In the genomic region with DNA sequence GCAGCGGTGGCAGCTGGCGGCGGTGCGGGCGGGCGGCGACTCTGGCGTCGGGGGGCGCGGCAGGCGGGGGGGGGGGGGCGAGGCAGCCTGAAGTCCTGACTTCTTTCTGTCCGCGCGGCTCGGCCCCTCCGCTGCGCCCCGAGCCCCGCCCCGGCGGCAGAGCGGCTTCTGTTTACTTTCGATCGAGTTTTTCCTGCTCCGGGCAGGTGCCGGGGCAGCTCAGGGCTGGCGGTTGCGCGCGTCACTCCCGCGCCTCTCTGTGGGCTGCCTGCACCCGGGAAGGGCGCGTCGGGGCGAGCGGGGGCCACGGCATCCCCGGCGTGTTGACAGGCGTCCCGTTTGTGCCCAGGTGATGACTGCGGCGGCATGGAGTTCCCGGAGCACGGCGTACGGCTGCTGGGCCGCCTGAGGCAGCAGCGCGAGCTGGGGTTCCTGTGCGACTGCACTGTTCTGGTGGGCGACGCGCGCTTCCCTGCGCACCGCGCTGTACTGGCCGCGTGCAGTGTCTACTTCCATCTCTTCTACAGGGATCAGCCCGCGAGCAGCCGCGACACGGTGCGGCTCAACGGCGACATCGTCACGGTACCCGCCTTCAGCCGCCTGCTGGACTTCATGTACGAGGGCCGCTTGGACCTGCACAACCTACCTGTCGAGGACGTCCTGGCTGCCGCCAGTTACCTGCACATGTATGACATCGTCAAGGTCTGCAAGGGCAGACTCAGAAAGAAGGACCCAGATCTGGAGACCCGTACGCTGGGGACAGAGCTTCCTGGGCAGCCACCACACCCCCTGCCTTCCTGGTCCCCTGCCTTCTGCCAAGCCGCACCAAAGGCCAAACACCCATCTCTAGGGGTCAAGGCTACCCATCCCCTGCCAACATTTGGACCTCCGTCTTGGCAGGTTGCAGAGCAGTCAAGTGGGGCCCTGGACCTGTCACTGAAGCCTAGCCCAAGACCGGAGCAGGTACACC, we compare ENCODE assay signal across 8 mouse cellular contexts. TPM values are rescaled to one million over a fixed set of nuclear protein-coding genes. Genes with fewer than 3 reads are reported as not detected.
DNase-seq lines count a peak whose midpoint lies in the region; ATAC-seq lines count a peak whose summit lies in the region.

No protein-coding gene starts in this region.

- peaks cover 17% of the 10 kb centered on the region for H3K9me3 ChIP-seq in erythroblast, embryonic 14.5 days (ENCODE audit: control insufficient read depth, low read length)
- no peaks in the 10 kb centered on the region for H3K9me3 ChIP-seq in heart, embryonic 15.5 days (replicated peaks)
- no peaks in the 10 kb centered on the region for H3K9me3 ChIP-seq in limb, embryonic 13.5 days
- no peaks in the 10 kb centered on the region for H3K9me3 ChIP-seq in midbrain, embryonic 15.5 days

- no peak for ATAC-seq in erythroblast, adult 5-6 weeks (replicated peaks; ENCODE audit: low FRiP score, poor library complexity, severe bottlenecking)
- ATAC-seq in activated CD4-positive, CD25-positive, alpha-beta regulatory T cell, adult 4 months = peak; percentile 45
- ATAC-seq in heart, embryonic 15.5 days (replicated peaks; ENCODE audit: insufficient number of reproducible peaks, insufficient read depth, low FRiP score, low read depth) = peak; percentile 15; the same call in 1 of the 2 replicates
- ATAC-seq in limb, embryonic 13.5 days (ENCODE audit: low FRiP score, low read depth) = peak; percentile 3; the same call in 1 of the 2 replicates
- peak; percentile 49 for ATAC-seq in midbrain, embryonic 15.5 days (replicated peaks)

- H3K4me1 ChIP-seq in erythroblast, embryonic 14.5 days (ENCODE audit: control insufficient read depth) = peaks cover 28% of the 10 kb centered on the region
- peaks cover 41% of the 10 kb centered on the region for H3K4me1 ChIP-seq in heart, embryonic 15.5 days (replicated peaks)
- peaks cover 40% of the 10 kb centered on the region for H3K4me1 ChIP-seq in limb, embryonic 13.5 days
- peaks cover 35% of the 10 kb centered on the region for H3K4me1 ChIP-seq in midbrain, embryonic 15.5 days

- WGBS in heart, embryonic 15.5 days = 5% methylated on average over 78 of the region's 87 CpGs
- 4% methylated on average over 81 of the region's 87 CpGs for WGBS in limb, embryonic 13.5 days
- WGBS in midbrain, embryonic 15.5 days = 4% methylated on average over 83 of the region's 87 CpGs

- no peaks in the 10 kb centered on the region; the same call in 1 of the 2 replicates for H3K36me3 ChIP-seq in erythroblast, embryonic 14.5 days (ENCODE audit: control insufficient read depth)
- H3K36me3 ChIP-seq in heart, embryonic 15.5 days = no peaks in the 10 kb centered on the region
- H3K36me3 ChIP-seq in limb, embryonic 13.5 days = no peaks in the 10 kb centered on the region
- H3K36me3 ChIP-seq in midbrain, embryonic 15.5 days (replicated peaks) = no peaks in the 10 kb centered on the region

- peaks cover 83% of the 10 kb centered on the region for H3K27me3 ChIP-seq in erythroblast, embryonic 14.5 days (ENCODE audit: control insufficient read depth)
- H3K27me3 ChIP-seq in heart, embryonic 15.5 days = peaks cover 21% of the 10 kb centered on the region
- H3K27me3 ChIP-seq in limb, embryonic 13.5 days = peaks cover 53% of the 10 kb centered on the region
- peaks cover 35% of the 10 kb centered on the region for H3K27me3 ChIP-seq in midbrain, embryonic 15.5 days (replicated peaks)

- H3K9ac ChIP-seq in heart, embryonic 15.5 days = peak overlapping the region; percentile 81
- peak overlapping the region; percentile 70 for H3K9ac ChIP-seq in limb, embryonic 13.5 days
- peak overlapping the region; percentile 26 for H3K9ac ChIP-seq in midbrain, embryonic 15.5 days

- peak overlapping the region; percentile 62 for H3K4me3 ChIP-seq in erythroblast, embryonic 14.5 days (replicated peaks)
- peak overlapping the region; percentile 85 for H3K4me3 ChIP-seq in heart, embryonic 15.5 days
- H3K4me3 ChIP-seq in limb, embryonic 13.5 days = peak overlapping the region; percentile 67
- H3K4me3 ChIP-seq in midbrain, embryonic 15.5 days = peak overlapping the region; percentile 44

- peak overlapping the region; percentile 89 for H3K4me2 ChIP-seq in heart, embryonic 15.5 days
- peak overlapping the region; percentile 98 for H3K4me2 ChIP-seq in limb, embryonic 13.5 days (replicated peaks)
- H3K4me2 ChIP-seq in midbrain, embryonic 15.5 days = peak overlapping the region; percentile 86

- peak; percentile 64 to 80 for DNase-seq in urinary bladder, postnatal 36 days (ENCODE audit: low spot score in 2 of 2)
- DNase-seq in layer of hippocampus, adult 9-11 months = no peak

- peak overlapping the region; percentile 86 for H3K27ac ChIP-seq in heart, embryonic 15.5 days
- H3K27ac ChIP-seq in limb, embryonic 13.5 days = no peak overlapping the region
- no peak overlapping the region for H3K27ac ChIP-seq in midbrain, embryonic 15.5 days

RNA-seq across cellular contexts. Expression of gene Zbtb42, which starts 0.7 kb away (rescaled TPM):
- polyA plus RNA-seq in erythroblast, embryonic 14.5 days (2012) = 0.02 TPM in 1 of 2 replicates, not detected in the other
- 2.3 TPM in 1 of 2 replicates, not detected in the other for total RNA-seq in erythroblast, adult 5-6 weeks (2015; ENCODE audit: low replicate concordance)
- total RNA-seq in erythroblast, adult 5-6 weeks (2017; ENCODE audit: low replicate concordance) = 0.42 and 1.2 TPM in 2 replicates
- polyA plus RNA-seq in activated CD4-positive, CD25-positive, alpha-beta regulatory T cell, adult 4 months (2017; shearing (Covaris generic)) = 1 to 10 TPM; 2.2 to 2.6 TPM
- polyA plus RNA-seq in heart, embryonic 15.5 days (2015; fragmentation: Nextera tagmentation; extraction: Ambion mirVana) = 4.8 and 7.6 TPM in 2 replicates
- polyA plus RNA-seq in limb, embryonic 13.5 days (2015; fragmentation: Nextera tagmentation; extraction: Ambion mirVana) = 2.2 and 2.4 TPM in 2 replicates
- 1.9 and 2.5 TPM in 2 replicates for polyA plus RNA-seq in midbrain, embryonic 15.5 days (2015; fragmentation: Nextera tagmentation; extraction: Ambion mirVana)

RNA-seq across cellular contexts. Expression of gene Akt1, which starts 4.6 kb away (rescaled TPM):
- 15.1 and 15.2 TPM in 2 replicates for polyA plus RNA-seq in erythroblast, embryonic 14.5 days (2012)
- total RNA-seq in erythroblast, adult 5-6 weeks (2015; ENCODE audit: low replicate concordance) = 20.9 and 30.7 TPM in 2 replicates
- 25.1 and 26.3 TPM in 2 replicates for total RNA-seq in erythroblast, adult 5-6 weeks (2017; ENCODE audit: low replicate concordance)
- polyA plus RNA-seq in activated CD4-positive, CD25-positive, alpha-beta regulatory T cell, adult 4 months (2017; shearing (Covaris generic)) = 10 to 100 TPM; 17.3 to 23.5 TPM
- polyA plus RNA-seq in heart, embryonic 15.5 days (2015; fragmentation: Nextera tagmentation; extraction: Ambion mirVana) = 139 and 169 TPM in 2 replicates
- polyA plus RNA-seq in limb, embryonic 13.5 days (2015; fragmentation: Nextera tagmentation; extraction: Ambion mirVana) = 62.5 and 71.0 TPM in 2 replicates
- polyA plus RNA-seq in midbrain, embryonic 15.5 days (2015; fragmentation: Nextera tagmentation; extraction: Ambion mirVana) = 139 and 162 TPM in 2 replicates

RNA-seq across cellular contexts. Expression of gene Siva1, which starts 34.8 kb away (rescaled TPM):
- 20.4 and 20.6 TPM in 2 replicates for polyA plus RNA-seq in erythroblast, embryonic 14.5 days (2012)
- total RNA-seq in erythroblast, adult 5-6 weeks (2015; ENCODE audit: low replicate concordance) = 45.0 and 45.4 TPM in 2 replicates
- 65.9 and 114 TPM in 2 replicates for total RNA-seq in erythroblast, adult 5-6 weeks (2017; ENCODE audit: low replicate concordance)
- 10 to 100 TPM; 38.7 to 44.6 TPM for polyA plus RNA-seq in activated CD4-positive, CD25-positive, alpha-beta regulatory T cell, adult 4 months (2017; shearing (Covaris generic))
- 95.4 and 142 TPM in 2 replicates for polyA plus RNA-seq in heart, embryonic 15.5 days (2015; fragmentation: Nextera tagmentation; extraction: Ambion mirVana)
- polyA plus RNA-seq in limb, embryonic 13.5 days (2015; fragmentation: Nextera tagmentation; extraction: Ambion mirVana) = 246 and 251 TPM in 2 replicates
- polyA plus RNA-seq in midbrain, embryonic 15.5 days (2015; fragmentation: Nextera tagmentation; extraction: Ambion mirVana) = 51.2 and 59.2 TPM in 2 replicates

RNA-seq across cellular contexts. Expression of gene Cep170b, which starts 40.9 kb away (rescaled TPM):
- polyA plus RNA-seq in erythroblast, embryonic 14.5 days (2012) = 0.02 and 0.04 TPM in 2 replicates
- not detected in 2 replicates for total RNA-seq in erythroblast, adult 5-6 weeks (2015; ENCODE audit: low replicate concordance)
- 0.51 TPM in 1 of 2 replicates, not detected in the other for total RNA-seq in erythroblast, adult 5-6 weeks (2017; ENCODE audit: low replicate concordance)
- 1 to 10 TPM; 2.3 to 2.5 TPM for polyA plus RNA-seq in activated CD4-positive, CD25-positive, alpha-beta regulatory T cell, adult 4 months (2017; shearing (Covaris generic))
- 4.8 and 7.9 TPM in 2 replicates for polyA plus RNA-seq in heart, embryonic 15.5 days (2015; fragmentation: Nextera tagmentation; extraction: Ambion mirVana)
- polyA plus RNA-seq in limb, embryonic 13.5 days (2015; fragmentation: Nextera tagmentation; extraction: Ambion mirVana) = 14.7 and 16.6 TPM in 2 replicates
- polyA plus RNA-seq in midbrain, embryonic 15.5 days (2015; fragmentation: Nextera tagmentation; extraction: Ambion mirVana) = 51.0 and 53.7 TPM in 2 replicates

RNA-seq across cellular contexts. Expression of gene Adssl1, which starts 59.5 kb away (rescaled TPM):
- polyA plus RNA-seq in erythroblast, embryonic 14.5 days (2012) = 0.28 and 0.74 TPM in 2 replicates
- 20.5 and 32.3 TPM in 2 replicates for total RNA-seq in erythroblast, adult 5-6 weeks (2015; ENCODE audit: low replicate concordance)
- total RNA-seq in erythroblast, adult 5-6 weeks (2017; ENCODE audit: low replicate concordance) = 23.8 and 24.4 TPM in 2 replicates
- 1 to 10 TPM in 1 of 2 experiments, under 1 TPM in 1; 0.86 to 1.3 TPM for polyA plus RNA-seq in activated CD4-positive, CD25-positive, alpha-beta regulatory T cell, adult 4 months (2017; shearing (Covaris generic))
- 85.8 and 93.7 TPM in 2 replicates for polyA plus RNA-seq in heart, embryonic 15.5 days (2015; fragmentation: Nextera tagmentation; extraction: Ambion mirVana)
- polyA plus RNA-seq in limb, embryonic 13.5 days (2015; fragmentation: Nextera tagmentation; extraction: Ambion mirVana) = 12.8 and 14.7 TPM in 2 replicates
- 3.1 and 3.6 TPM in 2 replicates for polyA plus RNA-seq in midbrain, embryonic 15.5 days (2015; fragmentation: Nextera tagmentation; extraction: Ambion mirVana)

Comparison
In these comparisons a context has a peak if more than half of its experiments do, and no peak if none do; other contexts are left out.
1. H3K9ac ChIP-seq: peak in every context shown above with its lines; median percentile 81 in heart, embryonic 15.5 days; 70 in limb, embryonic 13.5 days; 26 in midbrain, embryonic 15.5 days.